Mouse (Mus musculus) adrenal gland, adult (tissue): ENCODE results near the gene Ube2d1.

Source experiments
- DNase-seq, 2 experiments: peaks; one replicate each; pipeline ENCODE4 v3.0.0; 2022 to 2023; ENCODE audit warnings: low spot score in 1 of 2; ENCODE audit not compliant: inconsistent age in 2 of 2

Ube2d1 gene

GRCm38 (mm10) chr10:71285126-71285580, at the start of gene Ube2d1:
Ube2d1 (minus strand) TSS chr10:71285262.
- DNase-seq, result peak; percentile 90 to 96

DNA sequence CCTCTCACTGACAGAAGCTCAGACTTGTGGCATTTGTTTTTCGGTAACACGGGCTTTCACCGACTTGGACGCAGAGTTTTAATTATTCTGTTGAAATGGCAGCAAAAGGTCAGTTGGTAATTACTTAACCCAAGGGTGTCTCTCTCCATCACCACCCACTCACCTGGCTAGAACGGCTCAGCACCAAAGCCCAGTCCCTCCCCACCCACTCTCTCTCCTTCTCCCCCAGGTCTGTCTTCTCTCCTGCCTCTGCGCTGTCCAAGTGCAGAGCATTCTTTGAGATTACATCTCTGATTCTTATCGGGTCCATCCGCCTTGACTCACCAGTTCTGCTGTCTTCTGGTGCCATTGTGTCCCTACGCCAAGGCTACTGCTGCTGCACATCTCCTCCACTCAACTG, 47.8 kb upstream of the Ube2d1 start:
- DNase-seq, result no peak

DNA sequence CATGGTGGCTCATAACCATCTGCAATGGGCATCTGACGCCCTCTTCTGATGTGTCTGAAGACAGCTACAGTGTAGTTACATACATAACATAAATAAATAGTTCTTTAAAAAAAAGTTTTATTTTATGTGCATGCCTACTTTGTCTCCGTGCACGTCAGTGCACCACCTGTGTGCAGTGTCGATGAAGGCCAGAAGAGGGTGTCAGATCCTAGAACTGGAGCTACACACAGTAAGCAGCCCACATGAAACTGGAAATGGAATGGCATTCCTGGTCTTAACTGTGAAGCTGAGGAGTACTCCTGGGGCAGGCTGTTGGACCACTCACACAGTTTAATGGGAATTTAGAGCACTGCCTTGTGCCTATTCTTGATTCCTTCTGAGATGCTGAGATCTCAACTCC, 47.3 kb upstream of the Ube2d1 start:
- DNase-seq, result no peak

DNA sequence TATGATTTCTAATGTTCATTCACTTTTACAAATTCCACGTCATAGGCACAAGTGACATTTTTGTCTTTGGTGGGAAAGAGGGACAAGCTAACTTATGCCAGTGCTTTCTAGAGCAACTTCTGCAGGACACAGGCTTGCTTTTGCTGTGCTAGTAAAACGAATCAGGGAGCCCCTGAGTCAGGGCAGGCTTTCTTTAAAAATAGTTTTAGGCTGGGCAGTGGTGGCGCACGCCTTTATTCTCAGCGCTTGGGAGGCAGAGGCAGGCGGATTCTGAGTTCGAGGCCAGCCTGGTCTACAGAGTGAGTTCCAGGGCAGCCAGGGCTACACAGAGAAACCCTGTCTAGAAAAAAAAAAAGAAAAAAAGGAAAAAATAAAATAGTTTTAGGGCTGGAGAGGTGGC, 46.8 kb upstream of the Ube2d1 start:
- no peak for DNase-seq

GRCm38 (mm10) chr10:71330070-71330469, 45.0 kb upstream of the Ube2d1 start:
- DNase-seq, result no peak

DNA sequence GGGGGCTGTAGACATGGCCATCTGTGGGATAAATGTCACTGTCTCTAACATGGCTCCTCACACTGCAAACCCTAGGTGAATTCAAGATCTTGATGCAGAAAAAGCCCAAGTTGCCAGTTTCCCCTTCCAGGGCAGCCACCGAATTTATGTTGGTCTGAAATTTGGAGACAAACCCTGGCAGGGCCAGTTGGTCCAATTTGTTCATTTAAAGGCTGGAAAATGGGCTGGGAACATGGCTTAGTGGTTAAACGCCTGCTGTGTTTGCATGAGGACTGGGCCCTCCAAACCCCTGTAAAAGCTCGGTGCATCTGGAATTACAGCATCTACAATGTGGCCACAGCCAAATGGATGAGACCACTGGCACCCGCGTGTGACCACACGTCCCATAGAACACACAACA, 44.2 kb upstream of the Ube2d1 start:
- no peak for DNase-seq

DNA sequence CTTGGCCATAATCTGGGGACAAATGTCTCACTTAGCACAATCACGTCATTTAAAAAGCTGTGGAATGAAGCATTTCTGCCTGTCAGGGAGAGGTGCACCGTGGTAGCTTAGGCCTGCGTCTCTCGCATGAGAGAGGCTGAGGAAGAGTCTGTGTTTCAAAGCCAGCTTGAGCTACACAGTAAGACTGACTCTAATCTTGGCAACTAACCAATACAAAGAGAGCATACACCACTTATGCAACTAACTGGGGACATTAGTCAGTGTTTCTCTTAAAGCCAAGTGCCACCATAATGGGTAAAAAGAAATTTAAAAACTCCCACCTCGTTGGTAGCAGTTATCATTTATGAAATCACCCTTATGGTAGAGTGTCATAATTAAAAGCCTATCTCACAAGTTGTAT, 43.8 kb upstream of the Ube2d1 start:
- no peak for DNase-seq

GRCm38 (mm10) chr10:71328382-71328781, 43.3 kb upstream of the Ube2d1 start:
- DNase-seq, result no peak

GRCm38 (mm10) chr10:71327386-71327785, 42.3 kb upstream of the Ube2d1 start:
- no peak for DNase-seq

- peak; percentile 59 to 88 for DNase-seq
Observed at GRCm38 (mm10) chr10:71326789-71327188, 41.7 kb upstream of the Ube2d1 start.

DNA sequence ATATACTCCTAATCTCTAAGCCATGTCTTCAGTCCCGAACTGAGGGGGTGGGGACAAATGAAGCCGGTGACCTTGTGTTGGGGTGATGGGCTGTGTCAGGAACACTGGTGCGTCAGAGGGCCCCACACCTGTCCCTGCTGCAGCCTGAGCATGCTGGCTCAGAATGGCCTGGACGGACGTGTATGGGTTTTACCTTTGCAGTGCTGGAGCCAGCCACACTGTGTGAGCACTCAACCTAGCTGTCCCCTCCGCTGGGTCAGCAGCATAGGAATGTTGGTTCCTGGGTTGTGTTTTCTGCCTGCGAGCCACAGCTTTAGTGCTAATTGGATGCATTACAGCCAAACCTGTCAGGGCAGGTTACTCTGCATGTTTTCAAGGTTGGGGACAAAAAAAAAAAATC, 41.1 kb upstream of the Ube2d1 start:
- no peak for DNase-seq

GRCm38 (mm10) chr10:71323669-71324068, 38.6 kb upstream of the Ube2d1 start:
- no peak for DNase-seq

DNA sequence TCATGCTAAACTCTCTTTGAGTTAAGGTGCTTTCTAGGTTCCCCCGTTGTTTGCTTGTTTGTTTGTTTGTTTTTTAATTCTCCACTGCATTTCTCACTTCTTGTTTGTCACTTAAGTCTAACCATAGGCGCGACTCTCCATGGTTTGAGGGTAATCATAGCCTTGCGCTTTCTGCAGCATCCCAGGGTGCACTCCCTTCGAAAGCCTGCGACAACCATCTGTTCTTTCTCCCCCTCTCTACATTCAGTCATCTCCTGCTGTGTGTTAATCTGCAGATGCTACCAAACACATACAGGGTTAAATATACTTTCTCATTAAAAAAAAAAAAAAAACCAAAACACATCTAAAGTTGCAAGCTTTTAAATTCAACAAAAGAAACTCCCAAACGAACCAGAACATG, 31.4 kb upstream of the Ube2d1 start:
- no peak for DNase-seq

GRCm38 (mm10) chr10:71316056-71316455, 31.0 kb upstream of the Ube2d1 start:
- no peak for DNase-seq

GRCm38 (mm10) chr10:71314596-71314995, 29.5 kb upstream of the Ube2d1 start:
- peak in 1 of 2 experiments; percentile 63 for DNase-seq

GRCm38 (mm10) chr10:71310288-71310687, 25.2 kb upstream of the Ube2d1 start:
- no peak for DNase-seq

GRCm38 (mm10) chr10:71308199-71308598, 23.1 kb upstream of the Ube2d1 start:
- no peak for DNase-seq

DNA sequence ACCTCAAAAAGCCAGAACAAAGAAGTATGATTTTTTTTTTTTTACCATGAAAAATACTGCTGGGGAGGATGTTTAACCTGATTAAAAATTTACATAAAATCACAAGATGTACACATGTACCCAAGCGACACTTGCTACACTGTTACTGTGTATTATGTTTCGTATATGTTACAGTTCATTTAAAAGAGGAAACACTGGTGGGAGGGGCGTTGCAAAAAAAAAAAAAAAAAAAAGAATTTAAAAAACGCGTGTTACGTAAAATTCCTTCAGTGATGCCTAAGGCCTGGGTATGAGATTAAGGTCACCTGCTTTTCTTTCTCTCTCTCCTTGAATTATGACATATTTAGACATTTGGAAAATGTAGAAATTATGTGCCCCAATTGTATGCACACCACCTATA, 21.7 kb upstream of the Ube2d1 start:
- DNase-seq, result no peak

GRCm38 (mm10) chr10:71306190-71306589, 21.1 kb upstream of the Ube2d1 start:
- DNase-seq, result peak; percentile 23 to 75

- peak in 1 of 2 experiments; percentile 48 for DNase-seq
Observed at GRCm38 (mm10) chr10:71302490-71302889, 17.4 kb upstream of the Ube2d1 start.

- DNase-seq, result no peak
Observed at GRCm38 (mm10) chr10:71300161-71300560, 15.1 kb upstream of the Ube2d1 start.

DNA sequence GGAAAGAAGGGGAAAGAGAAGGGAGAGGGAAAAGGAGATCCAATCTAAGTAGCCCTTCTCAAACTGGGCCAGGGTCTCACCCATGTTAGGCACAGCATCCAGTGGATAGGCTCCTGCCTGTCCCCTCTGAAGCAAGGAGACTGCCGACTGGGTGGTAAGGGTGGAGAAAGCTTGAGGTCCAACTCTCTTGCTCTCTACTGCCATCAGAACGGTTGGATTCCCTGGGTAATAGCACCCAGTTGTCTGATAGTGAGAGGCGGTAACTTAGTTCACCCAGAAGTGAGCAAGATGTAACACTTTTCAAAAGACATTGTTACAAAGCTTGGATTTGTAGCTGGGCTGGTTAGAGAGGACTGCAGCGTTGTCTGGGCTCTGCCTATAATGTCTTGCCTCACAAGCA, 8.2 kb upstream of the Ube2d1 start:
- no peak for DNase-seq

DNA sequence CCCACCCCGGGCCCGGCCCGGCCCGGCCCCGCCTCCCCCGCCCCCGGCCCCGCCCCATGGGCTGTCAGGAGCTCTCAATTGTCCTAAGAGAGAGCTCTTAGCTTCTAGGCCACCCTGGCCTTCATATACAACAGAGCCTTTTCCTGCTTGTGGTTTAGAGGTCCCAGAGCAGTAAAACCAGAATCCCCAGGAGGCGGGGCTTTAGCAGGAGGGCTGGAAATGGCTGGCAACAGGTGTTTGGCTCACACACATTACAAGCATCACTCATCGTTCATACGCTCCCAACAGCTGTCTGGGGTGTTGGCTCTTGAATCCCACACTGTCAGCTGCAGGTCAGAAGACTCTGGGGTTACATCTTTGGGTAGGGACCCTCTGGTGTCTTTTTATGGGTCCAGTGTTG, 7.2 kb upstream of the Ube2d1 start:
- no peak for DNase-seq

DNA sequence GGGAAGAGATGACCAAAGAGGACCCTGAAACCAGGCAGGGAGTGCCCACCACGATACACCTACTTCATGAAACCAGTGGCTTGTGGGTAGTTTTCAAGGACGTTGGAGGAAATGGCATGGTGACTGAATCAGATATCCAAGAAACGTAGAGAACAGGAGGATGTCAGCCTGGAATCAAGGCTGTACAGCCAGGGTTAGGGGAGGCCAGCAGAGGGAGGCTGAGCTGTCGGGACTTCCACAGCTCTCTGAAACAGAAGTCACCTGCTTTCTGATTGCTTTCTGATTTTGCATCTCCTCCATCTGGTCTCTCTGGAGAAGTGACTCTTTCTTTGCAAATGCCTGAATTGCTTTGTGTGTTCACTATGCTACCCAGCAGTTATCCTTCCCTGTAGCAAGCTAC, 6.7 kb upstream of the Ube2d1 start:
- no peak for DNase-seq
